Mouse (Mus musculus): ENCODE measurements around the gene Kat5. TPM values are rescaled to one million over a fixed set of nuclear protein-coding genes. Genes with fewer than 3 reads are reported as not detected.

Gene Kat5
- polyA plus RNA-seq, 1 experiment from 2014 or later: 25.5 TPM

GRCm38 (mm10) chr19:5571831-5572230 is 38.2 kb downstream of the Kat5 start:
- no peak overlapping the region for H3K4me3 ChIP-seq (ENCODE audit: low read depth, low read length)
- 69% methylated on average over 5 of the region's 5 CpGs for WGBS
- no peak for TF ChIP-seq CTCF (IDR thresholded peaks at IDR 0.05; ENCODE audit: low read depth)
- H3K9ac ChIP-seq: no peak overlapping the region
- H3K4me1 ChIP-seq (ENCODE audit: insufficient read depth): peaks cover 3% of the 10 kb centered on the region
- peak; percentile 14 for DNase-seq
- no peaks in the 10 kb centered on the region for H3K27me3 ChIP-seq (ENCODE audit: insufficient read depth, low read length)
- H3K4me2 ChIP-seq: no peak overlapping the region
- H3K9me3 ChIP-seq (ENCODE audit: low read depth, low read length): no peaks in the 10 kb centered on the region
- H3K27ac ChIP-seq (ENCODE audit: low read depth): no peak overlapping the region
- no peak for ATAC-seq (ENCODE audit: insufficient read depth)
- peaks cover 14% of the 10 kb centered on the region; the same call in 1 of the 2 replicates for H3K36me3 ChIP-seq (ENCODE audit: insufficient read depth)

- Histone ChIP-seq H3K27me3 (ENCODE audit: insufficient read depth, low read length) (no peaks in the 10 kb centered on the region), H3K36me3 (ENCODE audit: insufficient read depth) (peaks cover 14% of the 10 kb centered on the region; the same call in 1 of the 2 replicates), H3K27ac (ENCODE audit: low read depth) (no peak overlapping the region), H3K4me1 (ENCODE audit: insufficient read depth) (peaks cover 4% of the 10 kb centered on the region), H3K4me2 (no peak overlapping the region), H3K4me3 (ENCODE audit: low read depth, low read length) (no peak overlapping the region), H3K9me3 (ENCODE audit: low read depth, low read length) (no peaks in the 10 kb centered on the region), H3K9ac (no peak overlapping the region)
- WGBS: 88% methylated on average over 32 of the region's 32 CpGs
- TF ChIP-seq CTCF (IDR thresholded peaks at IDR 0.05; ENCODE audit: low read depth): no peak
- no peak for ATAC-seq (ENCODE audit: insufficient read depth)
- DNase-seq: no peak
Measured at GRCm38 (mm10) chr19:5570353-5571246, 39.4 kb downstream of the Kat5 start.

GRCm38 (mm10) chr19:5569521-5569920 is 40.5 kb downstream of the Kat5 start:
- no peak overlapping the region for H3K4me3 ChIP-seq (ENCODE audit: low read depth, low read length)
- ATAC-seq (ENCODE audit: insufficient read depth): no peak
- no peak overlapping the region; the same call in 1 of the 2 replicates for H3K4me2 ChIP-seq
- TF ChIP-seq CTCF (IDR thresholded peaks at IDR 0.05; ENCODE audit: low read depth): no peak
- WGBS: 82% methylated on average over 10 of the region's 10 CpGs
- no peaks in the 10 kb centered on the region for H3K27me3 ChIP-seq (ENCODE audit: insufficient read depth, low read length)
- peaks cover 14% of the 10 kb centered on the region; the same call in 1 of the 2 replicates for H3K36me3 ChIP-seq (ENCODE audit: insufficient read depth)
- H3K4me1 ChIP-seq (ENCODE audit: insufficient read depth): peaks cover 4% of the 10 kb centered on the region
- H3K27ac ChIP-seq (ENCODE audit: low read depth): no peak overlapping the region
- no peak overlapping the region for H3K9ac ChIP-seq
- no peaks in the 10 kb centered on the region for H3K9me3 ChIP-seq (ENCODE audit: low read depth, low read length)
- no peak for DNase-seq

- 6% methylated on average over 27 of the region's 27 CpGs for WGBS
- DNase-seq (peak; percentile 95), ATAC-seq (ENCODE audit: insufficient read depth) (peak; percentile 22)
- Histone ChIP-seq H3K9ac (peak overlapping the region; percentile 68), H3K27me3 (ENCODE audit: insufficient read depth, low read length) (peaks cover 4% of the 10 kb centered on the region; the same call in 1 of the 2 replicates), H3K9me3 (ENCODE audit: low read depth, low read length) (no peaks in the 10 kb centered on the region), H3K36me3 (ENCODE audit: insufficient read depth) (peaks cover 14% of the 10 kb centered on the region; the same call in 1 of the 2 replicates), H3K4me3 (ENCODE audit: low read depth, low read length) (peak overlapping the region; percentile 71), H3K4me2 (peak overlapping the region; percentile 95), H3K4me1 (ENCODE audit: insufficient read depth) (peaks cover 4% of the 10 kb centered on the region), H3K27ac (ENCODE audit: low read depth) (peak overlapping the region; percentile 89)
- peak; percentile 93 for TF ChIP-seq CTCF (IDR thresholded peaks at IDR 0.05; ENCODE audit: low read depth)
Measured at GRCm38 (mm10) chr19:5568470-5569140, 41.4 kb downstream of the Kat5 start.

- peak; percentile 95 for TF ChIP-seq CTCF (IDR thresholded peaks at IDR 0.05; ENCODE audit: low read depth)
- Histone ChIP-seq H3K27me3 (ENCODE audit: insufficient read depth, low read length) (peaks cover 10% of the 10 kb centered on the region; the same call in 1 of the 2 replicates), H3K4me2 (peak within 1 kb of the TSS; percentile 95), H3K9me3 (ENCODE audit: low read depth, low read length) (no peaks in the 10 kb centered on the region), H3K9ac (peak within 1 kb of the TSS; percentile 68), H3K4me3 (ENCODE audit: low read depth, low read length) (peak within 1 kb of the TSS; percentile 71), H3K27ac (ENCODE audit: low read depth) (peak within 1 kb of the TSS; percentile 89), H3K4me1 (ENCODE audit: insufficient read depth) (peaks cover 4% of the 10 kb centered on the region), H3K36me3 (ENCODE audit: insufficient read depth) (peaks cover 14% of the 10 kb centered on the region; the same call in 1 of the 2 replicates)
- under 1% methylated on average over 100 of the region's 102 CpGs for WGBS
- DNase-seq (peak; percentile 91), ATAC-seq (ENCODE audit: insufficient read depth) (peak; percentile 89)
Measured at GRCm38 (mm10) chr19:5567534-5568469, 42.2 kb downstream of the Kat5 start, which contains the start of gene Ap5b1. Ap5b1 (plus strand) TSS chr19:5568025.

GRCm38 (mm10) chr19:5567180-5567533 is 42.9 kb downstream of the Kat5 start:
- WGBS: 2% methylated on average over 26 of the region's 26 CpGs
- H3K27ac ChIP-seq (ENCODE audit: low read depth): peak overlapping the region; percentile 89; the same call in 1 of the 2 replicates
- H3K27me3 ChIP-seq (ENCODE audit: insufficient read depth, low read length): peaks cover 15% of the 10 kb centered on the region; the same call in 1 of the 2 replicates
- no peak for TF ChIP-seq CTCF (IDR thresholded peaks at IDR 0.05; ENCODE audit: low read depth)
- H3K4me2 ChIP-seq: peak overlapping the region; percentile 95
- peak overlapping the region; percentile 71 for H3K4me3 ChIP-seq (ENCODE audit: low read depth, low read length)
- H3K36me3 ChIP-seq (ENCODE audit: insufficient read depth): peaks cover 14% of the 10 kb centered on the region; the same call in 1 of the 2 replicates
- H3K9ac ChIP-seq: peak overlapping the region; percentile 68
- H3K9me3 ChIP-seq (ENCODE audit: low read depth, low read length): no peaks in the 10 kb centered on the region
- ATAC-seq (ENCODE audit: insufficient read depth) (peak; percentile 18), DNase-seq (no peak)
- peaks cover 4% of the 10 kb centered on the region for H3K4me1 ChIP-seq (ENCODE audit: insufficient read depth)

All from lung, embryonic 14.5 days (tissue).